In genomic region chr17:47792098-47792863, GRCm38 (mm10) we compare ENCODE assay signal across 8 mouse cellular contexts. TPM values are rescaled to one million over a fixed set of nuclear protein-coding genes. Genes with fewer than 3 reads are reported as not detected.
DNase-seq lines count a peak whose midpoint lies in the region; ATAC-seq and TF ChIP-seq lines count a peak whose summit lies in the region.

No protein-coding gene starts in this region.

- H3K9me3 ChIP-seq in embryonic facial prominence, embryonic 14.5 days (ENCODE audit: control insufficient read depth, low read length) = no peaks in the 10 kb centered on the region
- no peaks in the 10 kb centered on the region for H3K9me3 ChIP-seq in heart, postnatal 0 days (replicated peaks; ENCODE audit: control insufficient read depth, low read length)

- ATAC-seq in embryonic facial prominence, embryonic 14.5 days (ENCODE audit: low read depth) = peak; percentile 65
- peak; percentile 69 for ATAC-seq in heart, postnatal 0 days (ENCODE audit: insufficient read depth, low read depth)

- no peak for TF ChIP-seq EP300 in heart, postnatal 0 days (IDR thresholded peaks at IDR 0.05; ENCODE audit: low read depth)

- H3K9ac ChIP-seq in embryonic facial prominence, embryonic 14.5 days (ENCODE audit: low read depth, low read length) = peak overlapping the region; percentile 42; the same call in 1 of the 2 replicates
- no peak overlapping the region for H3K9ac ChIP-seq in heart, postnatal 0 days (replicated peaks; ENCODE audit: low read depth, low read length)

- no peak overlapping the region for H3K4me2 ChIP-seq in embryonic facial prominence, embryonic 14.5 days (ENCODE audit: low read depth, low read length)
- H3K4me2 ChIP-seq in heart, postnatal 0 days (ENCODE audit: low read depth, low read length) = no peak overlapping the region

- no peaks in the 10 kb centered on the region for H3K36me3 ChIP-seq in embryonic facial prominence, embryonic 14.5 days (ENCODE audit: control insufficient read depth, insufficient read depth, low read length)
- peaks cover 32% of the 10 kb centered on the region for H3K36me3 ChIP-seq in heart, postnatal 0 days (replicated peaks; ENCODE audit: control insufficient read depth, insufficient read depth, low read length)

- no peak overlapping the region for H3K27ac ChIP-seq in embryonic facial prominence, embryonic 14.5 days (replicated peaks; ENCODE audit: low read depth, low read length)
- peak overlapping the region; percentile 14; the same call in 1 of the 2 replicates for H3K27ac ChIP-seq in heart, postnatal 0 days (ENCODE audit: low read depth)

- 24% methylated on average over 15 of the region's 15 CpGs for WGBS in embryonic facial prominence, embryonic 14.5 days
- 26% methylated on average over 15 of the region's 15 CpGs for WGBS in heart, postnatal 0 days

- H3K4me3 ChIP-seq in embryonic facial prominence, embryonic 14.5 days (ENCODE audit: low read depth, low read length) = no peak overlapping the region
- H3K4me3 ChIP-seq in heart, postnatal 0 days (ENCODE audit: low read depth, low read length) = no peak overlapping the region

- peaks cover 16% of the 10 kb centered on the region for H3K4me1 ChIP-seq in embryonic facial prominence, embryonic 14.5 days (ENCODE audit: control insufficient read depth, insufficient read depth, low read length)
- H3K4me1 ChIP-seq in heart, postnatal 0 days (ENCODE audit: control insufficient read depth, insufficient read depth) = peaks cover 3% of the 10 kb centered on the region; the same call in 1 of the 2 replicates

- DNase-seq in CD8-positive naive resting alpha-beta T cell, adult 2 months (ENCODE audit: low read depth in 2 of 2, low spot score in 2 of 2) = peak; percentile 27 to 40
- peak; percentile 80 for DNase-seq in adrenal gland, adult 2 months
- peak; percentile 84 for DNase-seq in embryonic facial prominence, embryonic 14.5 days (ENCODE audit: low spot score)
- DNase-seq in heart, postnatal 0 days (ENCODE audit: low spot score) = peak; percentile 74
- peak; percentile 70 to 72 for DNase-seq in kidney, postnatal 25 days
- DNase-seq in lung, postnatal 25 days (ENCODE audit: low spot score) = peak; percentile 75
- DNase-seq in retina, adult 2 months (ENCODE audit: low read depth, low spot score) = peak; percentile 22
- peak; percentile 69 for DNase-seq in urinary bladder, postnatal 14 days (ENCODE audit: low spot score)

- TF ChIP-seq CTCF in heart, postnatal 0 days (IDR thresholded peaks at IDR 0.05; ENCODE audit: low read depth) = peak; percentile 95

- no peaks in the 10 kb centered on the region for H3K27me3 ChIP-seq in embryonic facial prominence, embryonic 14.5 days (replicated peaks; ENCODE audit: control insufficient read depth, insufficient read depth, low read length)
- H3K27me3 ChIP-seq in heart, postnatal 0 days (ENCODE audit: control insufficient read depth, insufficient read depth, low read length) = no peaks in the 10 kb centered on the region

RNA-seq across cellular contexts. Expression of gene Mdfi, which starts 42.2 kb away (rescaled TPM):
- 1 to 10 TPM; 1.2 to 2.1 TPM for total RNA-seq in adrenal gland, adult 2 months (2021)
- polyA plus RNA-seq in adrenal gland, adult 2 months (2012; rRNA removed) = 15.8 and 24.2 TPM in 2 replicates
- 54.5 and 64.6 TPM in 2 replicates for polyA plus RNA-seq in embryonic facial prominence, embryonic 14.5 days (2014; fragmentation: Nextera tagmentation; extraction: Ambion mirVana)
- 64.6 and 68.2 TPM in 2 replicates for total RNA-seq in heart, postnatal 0 days (2014; rRNA removed; ENCODE audit: low replicate concordance)
- 6.2 and 6.7 TPM in 2 replicates for polyA plus RNA-seq in heart, postnatal 0 days (2015; fragmentation: Nextera tagmentation; extraction: Ambion mirVana)

RNA-seq across cellular contexts. Expression of gene Tfeb, which starts 55.5 kb away (rescaled TPM):
- total RNA-seq in adrenal gland, adult 2 months (2021) = 10 to 100 TPM; 14.7 to 24.5 TPM
- polyA plus RNA-seq in adrenal gland, adult 2 months (2012; rRNA removed) = 65.7 and 100.0 TPM in 2 replicates
- polyA plus RNA-seq in embryonic facial prominence, embryonic 14.5 days (2014; fragmentation: Nextera tagmentation; extraction: Ambion mirVana) = 8.6 and 9.7 TPM in 2 replicates
- 42.4 and 57.5 TPM in 2 replicates for total RNA-seq in heart, postnatal 0 days (2014; rRNA removed; ENCODE audit: low replicate concordance)
- polyA plus RNA-seq in heart, postnatal 0 days (2015; fragmentation: Nextera tagmentation; extraction: Ambion mirVana) = 26.9 and 27.9 TPM in 2 replicates

Comparison
In these comparisons a context has a peak if more than half of its experiments do, and no peak if none do; other contexts are left out.
1. DNase-seq: peak in every context shown above with its lines; median percentile 84 in embryonic facial prominence, embryonic 14.5 days; 80 in adrenal gland, adult 2 months; 75 in lung, postnatal 25 days; 74 in heart, postnatal 0 days; 71 in kidney, postnatal 25 days; 69 in urinary bladder, postnatal 14 days; 34 in CD8-positive naive resting alpha-beta T cell, adult 2 months; 22 in retina, adult 2 months.